Mouse (Mus musculus): ENCODE results near the gene Spef1. TPM values are rescaled to one million over a fixed set of nuclear protein-coding genes. Genes with fewer than 3 reads are reported as not detected.

Spef1 gene
- total and polyA plus RNA-seq, 2 experiments from 2014 or later: 10.2 to 19.3 TPM

- Histone ChIP-seq H3K9ac (replicated peaks; ENCODE audit: low read length, poor library complexity, severe bottlenecking) (no peak overlapping the region), H3K9me3 (ENCODE audit: low read length) (no peaks in the 10 kb centered on the region), H3K27ac (ENCODE audit: low read depth, low read length) (no peak overlapping the region), H3K27me3 (ENCODE audit: insufficient read depth, low read length) (no peaks in the 10 kb centered on the region), H3K4me3 (ENCODE audit: low read depth, low read length) (no peak overlapping the region), H3K4me1 (ENCODE audit: insufficient read depth, low read length) (0 out of 2 replicates have a peak, but pooled peaks cover 8% of the 10 kb centered on the region), H3K4me2 (ENCODE audit: low read depth, low read length, poor library complexity, severe bottlenecking) (no peak overlapping the region), H3K36me3 (ENCODE audit: insufficient read depth, low read length) (no peaks in the 10 kb centered on the region)
- whole genome bisulfite sequencing: 90% methylated on average over 2 of the region's 2 CpGs
- TF ChIP-seq CTCF (IDR thresholded peaks at IDR 0.05): no peak
- DNase-seq (ENCODE audit: low spot score) (no peak), ATAC-seq (ENCODE audit: low FRiP score) (no peak)
Measured at GRCm38 (mm10) chr2:131130849-131131248, 56.2 kb downstream of the Spef1 start.

- DNase-seq (ENCODE audit: low spot score) (no peak), ATAC-seq (ENCODE audit: low FRiP score) (no peak)
- H3K36me3 ChIP-seq (ENCODE audit: insufficient read depth, low read length): no peaks in the 10 kb centered on the region
- no peak overlapping the region for H3K27ac ChIP-seq (ENCODE audit: low read depth, low read length)
- H3K4me1 ChIP-seq (ENCODE audit: insufficient read depth, low read length): 0 out of 2 replicates have a peak, but pooled peaks cover 8% of the 10 kb centered on the region
- H3K9ac ChIP-seq (replicated peaks; ENCODE audit: low read length, poor library complexity, severe bottlenecking): no peak overlapping the region
- TF ChIP-seq CTCF (IDR thresholded peaks at IDR 0.05): no peak
- H3K9me3 ChIP-seq (ENCODE audit: low read length): no peaks in the 10 kb centered on the region
- WGBS: 86% methylated on average over 5 of the region's 5 CpGs
- no peak overlapping the region for H3K4me2 ChIP-seq (ENCODE audit: low read depth, low read length, poor library complexity, severe bottlenecking)
- no peaks in the 10 kb centered on the region for H3K27me3 ChIP-seq (ENCODE audit: insufficient read depth, low read length)
- H3K4me3 ChIP-seq (ENCODE audit: low read depth, low read length): no peak overlapping the region
Measured at GRCm38 (mm10) chr2:131129836-131130235, 57.2 kb downstream of the Spef1 start.

GRCm38 (mm10) chr2:131128636-131129157 is 58.4 kb downstream of the Spef1 start:
- 0 out of 2 replicates have a peak overlapping the region, but pooled peaks have one; percentile 78 for H3K4me2 ChIP-seq (ENCODE audit: low read depth, low read length, poor library complexity, severe bottlenecking)
- ATAC-seq (ENCODE audit: low FRiP score): no peak
- H3K9me3 ChIP-seq (ENCODE audit: low read length): no peaks in the 10 kb centered on the region
- no peak for DNase-seq (ENCODE audit: low spot score)
- no peak overlapping the region for H3K27ac ChIP-seq (ENCODE audit: low read depth, low read length)
- H3K27me3 ChIP-seq (ENCODE audit: insufficient read depth, low read length): no peaks in the 10 kb centered on the region
- H3K36me3 ChIP-seq (ENCODE audit: insufficient read depth, low read length): no peaks in the 10 kb centered on the region
- 73% methylated on average over 3 of the region's 3 CpGs for WGBS
- H3K4me1 ChIP-seq (ENCODE audit: insufficient read depth, low read length): 0 out of 2 replicates have a peak, but pooled peaks cover 8% of the 10 kb centered on the region
- H3K9ac ChIP-seq (replicated peaks; ENCODE audit: low read length, poor library complexity, severe bottlenecking): no peak overlapping the region
- no peak for TF ChIP-seq CTCF (IDR thresholded peaks at IDR 0.05)
- no peak overlapping the region for H3K4me3 ChIP-seq (ENCODE audit: low read depth, low read length)

- WGBS: 82% methylated on average over 5 of the region's 5 CpGs
- no peak overlapping the region for H3K27ac ChIP-seq (ENCODE audit: low read depth, low read length)
- no peak for TF ChIP-seq CTCF (IDR thresholded peaks at IDR 0.05)
- DNase-seq (ENCODE audit: low spot score): no peak
- no peak overlapping the region for H3K9ac ChIP-seq (replicated peaks; ENCODE audit: low read length, poor library complexity, severe bottlenecking)
- 0 out of 2 replicates have a peak, but pooled peaks cover 8% of the 10 kb centered on the region for H3K4me1 ChIP-seq (ENCODE audit: insufficient read depth, low read length)
- H3K27me3 ChIP-seq (ENCODE audit: insufficient read depth, low read length): no peaks in the 10 kb centered on the region
- no peaks in the 10 kb centered on the region for H3K36me3 ChIP-seq (ENCODE audit: insufficient read depth, low read length)
- H3K4me3 ChIP-seq (ENCODE audit: low read depth, low read length): no peak overlapping the region
- peak overlapping the region; percentile 78; the same call in 1 of the 2 replicates for H3K4me2 ChIP-seq (ENCODE audit: low read depth, low read length, poor library complexity, severe bottlenecking)
- no peaks in the 10 kb centered on the region for H3K9me3 ChIP-seq (ENCODE audit: low read length)
- no peak for ATAC-seq (ENCODE audit: low FRiP score)
Measured at GRCm38 (mm10) chr2:131128211-131128610, 58.9 kb downstream of the Spef1 start.

GRCm38 (mm10) chr2:131127161-131127730 is 59.8 kb downstream of the Spef1 start, which contains the start of gene Hspa12b:
TSS of gene Hspa12b (plus strand) at chr2:131127280.
- Histone ChIP-seq H3K36me3 (ENCODE audit: insufficient read depth, low read length) (no peaks in the 10 kb centered on the region), H3K4me2 (ENCODE audit: low read depth, low read length, poor library complexity, severe bottlenecking) (peak within 1 kb of the TSS; percentile 78), H3K27me3 (ENCODE audit: insufficient read depth, low read length) (no peaks in the 10 kb centered on the region), H3K27ac (ENCODE audit: low read depth, low read length) (0 out of 2 replicates have a peak within 1 kb of the TSS, but pooled peaks have one; percentile 18), H3K4me1 (ENCODE audit: insufficient read depth, low read length) (0 out of 2 replicates have a peak, but pooled peaks cover 8% of the 10 kb centered on the region), H3K9me3 (ENCODE audit: low read length) (no peaks in the 10 kb centered on the region), H3K4me3 (ENCODE audit: low read depth, low read length) (peak within 1 kb of the TSS; percentile 38), H3K9ac (replicated peaks; ENCODE audit: low read length, poor library complexity, severe bottlenecking) (peak within 1 kb of the TSS; percentile 64)
- DNase-seq (ENCODE audit: low spot score) (no peak), ATAC-seq (ENCODE audit: low FRiP score) (peak; percentile 73)
- WGBS: 3% methylated on average over 28 of the region's 28 CpGs
- TF ChIP-seq CTCF (IDR thresholded peaks at IDR 0.05): no peak
